ENCODE assay signal across 7 mouse cellular contexts in genomic region chr14:61293884-61294737, GRCm38 (mm10). TPM values are rescaled to one million over a fixed set of nuclear protein-coding genes. Genes with fewer than 3 reads are reported as not detected.
A peak's percentile ranks its signal among the peaks of the same experiment; 100 is the strongest.
DNase-seq lines count a peak whose midpoint lies in the region; ATAC-seq and TF ChIP-seq lines count a peak whose summit lies in the region.

No protein-coding gene starts in this region.

- peak; percentile 28 for DNase-seq in G1E (ENCODE audit: low spot score)
- peak; percentile 61 for DNase-seq in adrenal gland, postnatal 25 days
- peak; percentile 68 for DNase-seq in layer of hippocampus, adult 11-12 months (ENCODE audit: low spot score)
- DNase-seq in lung, adult 18-20 months: peak; percentile 60 to 64
- peak; percentile 61 for DNase-seq in retina, postnatal 7 days (ENCODE audit: low read depth, low spot score)

- H3K4me3 ChIP-seq in G1E (ENCODE audit: low read depth, low read length): no peak overlapping the region
- H3K4me3 ChIP-seq in embryonic facial prominence, embryonic 12.5 days: no peak overlapping the region
- H3K4me3 ChIP-seq in heart, embryonic 12.5 days: no peak overlapping the region

- WGBS in embryonic facial prominence, embryonic 12.5 days: 50% methylated on average over 16 of the region's 16 CpGs
- WGBS in heart, embryonic 12.5 days: 44% methylated on average over 16 of the region's 16 CpGs

- TF ChIP-seq CTCF in G1E (IDR thresholded peaks at IDR 0.05; ENCODE audit: low read depth, low read length): peak; percentile 69

- no peak overlapping the region for H3K27ac ChIP-seq in embryonic facial prominence, embryonic 12.5 days
- H3K27ac ChIP-seq in heart, embryonic 12.5 days (ENCODE audit: poor library complexity, severe bottlenecking): no peak overlapping the region

- 0 out of 2 replicates have a peak overlapping the region, but pooled peaks have one; percentile 13 for H3K4me2 ChIP-seq in embryonic facial prominence, embryonic 12.5 days (replicated peaks)
- 0 out of 2 replicates have a peak overlapping the region, but pooled peaks have one; percentile 35 for H3K4me2 ChIP-seq in heart, embryonic 12.5 days

- no peaks in the 10 kb centered on the region for H3K9me3 ChIP-seq in G1E (replicated peaks)
- no peaks in the 10 kb centered on the region for H3K9me3 ChIP-seq in embryonic facial prominence, embryonic 12.5 days
- no peaks in the 10 kb centered on the region for H3K9me3 ChIP-seq in heart, embryonic 12.5 days (replicated peaks)

- peak; percentile 40 for ATAC-seq in G1E (ENCODE audit: extremely low read depth, insufficient number of reproducible peaks, low FRiP score, poor library complexity, severe bottlenecking)
- no peak for ATAC-seq in embryonic facial prominence, embryonic 12.5 days (ENCODE audit: insufficient number of reproducible peaks, insufficient read depth, low FRiP score, low TSS enrichment)
- ATAC-seq in heart, embryonic 12.5 days (ENCODE audit: insufficient number of reproducible peaks, low FRiP score): no peak

- H3K9ac ChIP-seq in embryonic facial prominence, embryonic 12.5 days: no peak overlapping the region
- no peak overlapping the region for H3K9ac ChIP-seq in heart, embryonic 12.5 days

- H3K4me1 ChIP-seq in G1E (ENCODE audit: insufficient read depth, low read depth, low read length): peaks cover 9% of the 10 kb centered on the region; the same call in 1 of the 2 replicates
- no peaks in the 10 kb centered on the region for H3K4me1 ChIP-seq in embryonic facial prominence, embryonic 12.5 days
- 0 out of 2 replicates have a peak, but pooled peaks cover 4% of the 10 kb centered on the region for H3K4me1 ChIP-seq in heart, embryonic 12.5 days (replicated peaks)

- H3K27me3 ChIP-seq in G1E (ENCODE audit: insufficient read depth, low read length): peaks cover 20% of the 10 kb centered on the region
- H3K27me3 ChIP-seq in embryonic facial prominence, embryonic 12.5 days: no peaks in the 10 kb centered on the region
- H3K27me3 ChIP-seq in heart, embryonic 12.5 days (replicated peaks): 0 out of 2 replicates have a peak, but pooled peaks cover 8% of the 10 kb centered on the region

- H3K36me3 ChIP-seq in G1E (replicated peaks): no peaks in the 10 kb centered on the region
- H3K36me3 ChIP-seq in embryonic facial prominence, embryonic 12.5 days: no peaks in the 10 kb centered on the region
- no peaks in the 10 kb centered on the region for H3K36me3 ChIP-seq in heart, embryonic 12.5 days

RNA-seq across cellular contexts. Expression of gene Arl11, which starts 15.4 kb away (rescaled TPM):
- not detected in 2 replicates for total RNA-seq in G1E (2014; fragmentation: Nextera tagmentation)
- 0.12 TPM in 1 of 2 replicates, not detected in the other for total RNA-seq in G1E (2017)
- not detected in 2 replicates for polyA plus RNA-seq in G1E (2012)
- 0.86 and 0.91 TPM in 2 replicates for total RNA-seq in adrenal gland, postnatal 25 days (2021)
- 0.38 and 0.41 TPM in 2 replicates for polyA plus RNA-seq in embryonic facial prominence, embryonic 12.5 days (2016; fragmentation: Nextera tagmentation; extraction: Ambion mirVana)
- 0.37 and 0.89 TPM in 2 replicates for polyA plus RNA-seq in heart, embryonic 12.5 days (2016; fragmentation: Nextera tagmentation; extraction: Ambion mirVana)

RNA-seq across cellular contexts. Expression of gene Sgcg, which starts 35.8 kb away (rescaled TPM):
- total RNA-seq in G1E (2014; fragmentation: Nextera tagmentation) (not detected in 2 replicates), G1E (2017) (0.16 TPM in 1 of 2 replicates, not detected in the other)
- polyA plus RNA-seq in G1E (2012): not detected in 2 replicates
- total RNA-seq in adrenal gland, postnatal 25 days (2021): 0.62 and 1.2 TPM in 2 replicates
- 2.0 and 2.3 TPM in 2 replicates for polyA plus RNA-seq in embryonic facial prominence, embryonic 12.5 days (2016; fragmentation: Nextera tagmentation; extraction: Ambion mirVana)
- polyA plus RNA-seq in heart, embryonic 12.5 days (2016; fragmentation: Nextera tagmentation; extraction: Ambion mirVana): 6.6 and 6.7 TPM in 2 replicates
